Mouse (Mus musculus) erythroblast, embryonic 14.5 days (primary cell): Measurements from ENCODE around the gene Efhd1.

Experiments
- GATA1 ChIP-seq: IDR thresholded peaks from 2 replicates; pipeline ENCODE4 v1.6.1; 2012; ENCODE audit warnings: low read length, inconsistent platforms, mixed read lengths
- TAL1 ChIP-seq: IDR thresholded peaks from 3 replicates; pipeline ENCODE4 v1.6.1; 2012; ENCODE audit warnings: low read length, inconsistent platforms, mixed read lengths

GRCm38 (mm10) chr1:87322778-87323177, 58.6 kb downstream of the Efhd1 start:
- TF ChIP-seq GATA1 (no peak), TAL1 (no peak)
